Mouse (Mus musculus) gastrocnemius, postnatal 14 days (tissue): Measurements from ENCODE around the gene Klf7. TPM values are rescaled to one million over a fixed set of nuclear protein-coding genes. Genes with fewer than 3 reads are reported as not detected.
"Not testable (repeated sequence)": the region's sequence is repeated elsewhere in the genome, so short reads cannot be mapped to it uniquely, and the experiment has no call there.

Source experiments
- DNase-seq: peaks from one replicate; pipeline ENCODE4 v3.0.0; 2021; ENCODE audit warnings: mixed read lengths
- intact Hi-C: fragments of 180-260 bp; cut with DNase I; formaldehyde crosslinking; loops from one replicate; pipeline ENCODE4 v1.15.1; 2025; ENCODE audit warnings: low total_unique reads
- total RNA-seq, 2 experiments: library from RNA; stranded (reverse); gene quantifications; 2 replicates each; pipeline ENCODE4 v1.2.3; 2021

Gene Klf7
- total RNA-seq, 2 experiments from 2014 or later = 9.2 to 10.6 TPM

GRCm38 (mm10) chr1:64108653-64109052 is 13.4 kb downstream of the Klf7 start:
- DNase-seq, intact Hi-C loops: not testable (repeated sequence)

- DNase-seq = no peak
- intact Hi-C loops = no loop called here
Observed at GRCm38 (mm10) chr1:64107526-64107925, 14.6 kb downstream of the Klf7 start.

GRCm38 (mm10) chr1:64106127-64106526 is 16.0 kb downstream of the Klf7 start:
- no peak for DNase-seq
- intact Hi-C loops = no loop called here

GRCm38 (mm10) chr1:64105181-64105646 is 16.9 kb downstream of the Klf7 start:
- DNase-seq = no peak
- intact Hi-C loops = no loop called here

- intact Hi-C loops = no loop called here
- DNase-seq = no peak
Observed at GRCm38 (mm10) chr1:64104665-64105064, 17.4 kb downstream of the Klf7 start.

GRCm38 (mm10) chr1:64101331-64101730 is 20.8 kb downstream of the Klf7 start:
- DNase-seq = no peak
- intact Hi-C loops = no loop called here

GRCm38 (mm10) chr1:64098800-64099199 is 23.3 kb downstream of the Klf7 start:
- DNase-seq = no peak
- intact Hi-C loops = no loop called here

GRCm38 (mm10) chr1:64097640-64098287 is 24.3 kb downstream of the Klf7 start:
- peak; percentile 29 for DNase-seq
- intact Hi-C loops = no loop called here

- no peak for DNase-seq
- intact Hi-C loops = no loop called here
Observed at GRCm38 (mm10) chr1:64093018-64093417, 29.1 kb downstream of the Klf7 start.

- no peak for DNase-seq
- intact Hi-C loops = no loop called here
Observed at GRCm38 (mm10) chr1:64091591-64091990, 30.5 kb downstream of the Klf7 start.

GRCm38 (mm10) chr1:64090566-64090965 is 31.5 kb downstream of the Klf7 start:
- intact Hi-C loops = no loop called here
- DNase-seq = no peak

GRCm38 (mm10) chr1:64089691-64090090 is 32.4 kb downstream of the Klf7 start:
- intact Hi-C loops = no loop called here
- DNase-seq = no peak

GRCm38 (mm10) chr1:64088604-64089320 is 33.3 kb downstream of the Klf7 start:
- DNase-seq = no peak
- intact Hi-C loops = no loop called here

- intact Hi-C loops = no loop called here
Observed at GRCm38 (mm10) chr1:64087657-64088603, 34.2 kb downstream of the Klf7 start.

GRCm38 (mm10) chr1:64085875-64086274 is 36.2 kb downstream of the Klf7 start:
- intact Hi-C loops = no loop called here

More at GRCm38 (mm10) chr1:64087657-64088603, 34.2 kb downstream of the Klf7 start:
- no peak for DNase-seq

GRCm38 (mm10) chr1:64085361-64085760 is 36.7 kb downstream of the Klf7 start:
- intact Hi-C loops = no loop called here

More at GRCm38 (mm10) chr1:64085875-64086274, 36.2 kb downstream of the Klf7 start:
- DNase-seq = no peak

GRCm38 (mm10) chr1:64084706-64085105 is 37.4 kb downstream of the Klf7 start:
- DNase-seq = no peak
- intact Hi-C loops = no loop called here

More at GRCm38 (mm10) chr1:64085361-64085760, 36.7 kb downstream of the Klf7 start:
- DNase-seq = no peak

- no peak for DNase-seq
- intact Hi-C loops = no loop called here
Observed at GRCm38 (mm10) chr1:64081791-64082190, 40.3 kb downstream of the Klf7 start.

GRCm38 (mm10) chr1:64081217-64081616 is 40.9 kb downstream of the Klf7 start:
- intact Hi-C loops = no loop called here
- DNase-seq = no peak

- no peak for DNase-seq
- intact Hi-C loops = no loop called here
Observed at GRCm38 (mm10) chr1:64080263-64080662, 41.8 kb downstream of the Klf7 start.
